Mouse (Mus musculus) testis, adult 2 months (tissue): Measurements from ENCODE around the gene Cdkl1.

ENCODE experiments used
- CTCF ChIP-seq: fragments of 200-500 bp; IDR thresholded peaks from 2 replicates; pipeline ENCODE4 v1.5.1; 2012; ENCODE audit warnings: low read depth, mild to moderate bottlenecking, inconsistent platforms, low read length, moderate library complexity; ENCODE audit not compliant: control insufficient read depth, insufficient read depth, insufficient replicate concordance
- POLR2A ChIP-seq: fragments of 200-500 bp; IDR thresholded peaks from 2 replicates; pipeline ENCODE4 v1.6.1; 2012; ENCODE audit warnings: low read depth, mild to moderate bottlenecking, inconsistent platforms, low read length, moderate library complexity; ENCODE audit not compliant: control insufficient read depth

GRCm38 (mm10) chr12:69813596-69813995 is 22.5 kb upstream of the Cdkl1 start:
- TF ChIP-seq POLR2A (no peak), CTCF (no peak)
